Mouse (Mus musculus) macrophage (primary cell): ENCODE data around the gene Gm49318. TPM values are rescaled to one million over a fixed set of nuclear protein-coding genes. Genes with fewer than 3 reads are reported as not detected.

Experiments
- H3K27ac ChIP-seq: fragments of 350-480 bp; formaldehyde crosslinking; 2 replicates; pipeline ENCODE4 v1.9.0; 2021
- H3K36me3 ChIP-seq: fragments of 350-480 bp; formaldehyde crosslinking; 2 replicates; pipeline ENCODE4 v1.9.0; 2021; ENCODE audit errors: inconsistent target
- H3K4me3 ChIP-seq: fragments of 350-480 bp; formaldehyde crosslinking; 2 replicates; pipeline ENCODE4 v1.9.0; 2021; ENCODE audit errors: inconsistent target
- H3K79me2 ChIP-seq: fragments of 350-480 bp; formaldehyde crosslinking; 2 replicates; pipeline ENCODE4 v1.9.0; 2021; ENCODE audit errors: inconsistent target
- WGBS: methylation state at CpG from one replicate; pipeline ENCODE4 v1.1.7; 2026; ENCODE audit warnings: inconsistent platforms; ENCODE audit not compliant: missing documents; 5-methylcytosine and 5-hydroxymethylcytosine counted together
- polyA plus RNA-seq: library from polyadenylated mRNA; stranded (reverse); fragments of 250-400 nt; gene quantifications from 3 replicates; pipeline ENCODE4 v1.2.4, GENCODE M21; 2018; ENCODE audit warnings: inconsistent platforms
- total RNA-seq, 78 experiments: library from RNA; depleted of rRNA; stranded (reverse); fragments of 250-400 nt; gene quantifications; 1 replicate in 9 of 78; 2 replicates in 24 of 78; 3 replicates in 43 of 78; 4 replicates in 2 of 78; pipeline ENCODE4 v1.2.4; 2018; ENCODE audit warnings: inconsistent platforms in 56 of 78

The Gm49318 gene
- not detected for total RNA-seq (2018; cell fraction: chromatin; rRNA removed)
- not detected for total RNA-seq (2018; cell fraction: cytosol; rRNA removed)
- total RNA-seq (2018; cell fraction: nucleus; rRNA removed): not detected
- not detected in 3 replicates for polyA plus RNA-seq

GRCm38 (mm10) chr9:22070791-22071573, at the start of gene Gm49318, which contains the start of gene Zfp653:
Gm49318 (minus strand) TSS chr9:22071259.
Zfp653 (minus strand) TSS chr9:22071376.
- Histone ChIP-seq H3K36me3 (0 out of 2 replicates have a peak, but pooled peaks cover under 1% of the 10 kb centered on the region), H3K79me2 (no peaks in the 10 kb centered on the region), H3K27ac (peak within 1 kb of the TSS; percentile 36), H3K4me3 (peak within 1 kb of the TSS; percentile 53)
- WGBS: 0% methylated on average over 70 of the region's 87 CpGs

- Histone ChIP-seq H3K36me3 (no peaks in the 10 kb centered on the region), H3K79me2 (peaks cover 22% of the 10 kb centered on the region), H3K27ac (peak overlapping the region; percentile 90), H3K4me3 (no peak overlapping the region)
- WGBS: 5% methylated on average over 4 of the region's 4 CpGs
Measured at GRCm38 (mm10) chr9:22119543-22119942, 48.5 kb upstream of the Gm49318 start.

- WGBS: 60% methylated on average over 7 of the region's 10 CpGs
- Histone ChIP-seq H3K36me3 (peaks cover 10% of the 10 kb centered on the region), H3K79me2 (peaks cover 31% of the 10 kb centered on the region), H3K27ac (peak overlapping the region; percentile 37), H3K4me3 (peak overlapping the region; percentile 80; the same call in 1 of the 2 replicates)
Measured at GRCm38 (mm10) chr9:22117754-22118456, 46.8 kb upstream of the Gm49318 start.

- peak within 1 kb of the TSS; percentile 80 for H3K4me3 ChIP-seq
- under 1% methylated on average over 50 of the region's 52 CpGs for WGBS
- peaks cover 21% of the 10 kb centered on the region for H3K36me3 ChIP-seq
- H3K79me2 ChIP-seq: peaks cover 31% of the 10 kb centered on the region
- H3K27ac ChIP-seq: peak within 1 kb of the TSS; percentile 37
Measured at GRCm38 (mm10) chr9:22116740-22117426, 45.8 kb upstream of the Gm49318 start, which contains the start of gene Elof1. Elof1 (minus strand) TSS chr9:22117172.

GRCm38 (mm10) chr9:22116086-22116485, 45.0 kb upstream of the Gm49318 start:
- peak overlapping the region; percentile 80 for H3K4me3 ChIP-seq
- H3K36me3 ChIP-seq: peaks cover 28% of the 10 kb centered on the region
- 29% methylated on average over 15 of the region's 15 CpGs for WGBS
- H3K79me2 ChIP-seq: peaks cover 31% of the 10 kb centered on the region
- no peak overlapping the region for H3K27ac ChIP-seq

- WGBS: 95% methylated on average over 4 of the region's 4 CpGs
- H3K36me3 ChIP-seq: peaks cover 28% of the 10 kb centered on the region
- H3K79me2 ChIP-seq: peaks cover 31% of the 10 kb centered on the region
- peak overlapping the region; percentile 80; the same call in 1 of the 2 replicates for H3K4me3 ChIP-seq
- H3K27ac ChIP-seq: no peak overlapping the region
Measured at GRCm38 (mm10) chr9:22115635-22116034, 44.6 kb upstream of the Gm49318 start.

- WGBS: 97% methylated on average over 8 of the region's 9 CpGs
- Histone ChIP-seq H3K79me2 (no peaks in the 10 kb centered on the region), H3K4me3 (no peak overlapping the region), H3K27ac (no peak overlapping the region), H3K36me3 (peaks cover 20% of the 10 kb centered on the region)
Measured at GRCm38 (mm10) chr9:22108194-22108593, 37.1 kb upstream of the Gm49318 start.

- no peak overlapping the region for H3K4me3 ChIP-seq
- H3K27ac ChIP-seq: no peak overlapping the region
- H3K79me2 ChIP-seq: no peaks in the 10 kb centered on the region
- H3K36me3 ChIP-seq: no peaks in the 10 kb centered on the region
- WGBS: 14% methylated on average over 16 of the region's 18 CpGs
Measured at GRCm38 (mm10) chr9:22099922-22100321, 28.9 kb upstream of the Gm49318 start.

GRCm38 (mm10) chr9:22098993-22099696, 28.1 kb upstream of the Gm49318 start, which contains the start of gene Cnn1:
Cnn1 (plus strand) TSS chr9:22099216.
- WGBS: 23% methylated on average over 14 of the region's 14 CpGs

GRCm38 (mm10) chr9:22095854-22096307, 24.8 kb upstream of the Gm49318 start:
- WGBS: 2% methylated on average over 24 of the region's 24 CpGs
- Histone ChIP-seq H3K36me3 (no peaks in the 10 kb centered on the region), H3K4me3 (no peak overlapping the region), H3K79me2 (no peaks in the 10 kb centered on the region), H3K27ac (no peak overlapping the region)

More at GRCm38 (mm10) chr9:22098993-22099696, 28.1 kb upstream of the Gm49318 start, which contains the start of gene Cnn1:
- no peak within 1 kb of the TSS for H3K4me3 ChIP-seq
- H3K79me2 ChIP-seq: no peaks in the 10 kb centered on the region
- H3K36me3 ChIP-seq: no peaks in the 10 kb centered on the region
- no peak within 1 kb of the TSS for H3K27ac ChIP-seq

GRCm38 (mm10) chr9:22092746-22093145, 21.7 kb upstream of the Gm49318 start:
- Histone ChIP-seq H3K27ac (no peak overlapping the region), H3K79me2 (no peaks in the 10 kb centered on the region), H3K4me3 (no peak overlapping the region), H3K36me3 (no peaks in the 10 kb centered on the region)
- WGBS: 83% methylated on average over 6 of the region's 6 CpGs

GRCm38 (mm10) chr9:22089986-22090385, 18.9 kb upstream of the Gm49318 start:
- H3K4me3 ChIP-seq: no peak overlapping the region
- 90% methylated on average over 7 of the region's 7 CpGs for WGBS

GRCm38 (mm10) chr9:22089281-22089680, 18.2 kb upstream of the Gm49318 start:
- Histone ChIP-seq H3K79me2 (no peaks in the 10 kb centered on the region), H3K4me3 (no peak overlapping the region), H3K27ac (no peak overlapping the region), H3K36me3 (no peaks in the 10 kb centered on the region)
- WGBS: 96% methylated on average over 7 of the region's 7 CpGs

More at GRCm38 (mm10) chr9:22089986-22090385, 18.9 kb upstream of the Gm49318 start:
- Histone ChIP-seq H3K79me2 (no peaks in the 10 kb centered on the region), H3K36me3 (no peaks in the 10 kb centered on the region), H3K27ac (no peak overlapping the region)
